Mouse (Mus musculus) kidney, adult 2 months (tissue): ENCODE measurements around the gene Mark4.

Experiments
- CTCF ChIP-seq: fragments of 200-500 bp; conservative IDR thresholded peaks from 2 replicates; pipeline ENCODE4 v1.5.1; 2011; ENCODE audit warnings: low read depth, mild to moderate bottlenecking, control low read depth, low read length, moderate library complexity, mixed read lengths; ENCODE audit not compliant: insufficient read depth, insufficient read length
- POLR2A ChIP-seq: fragments of 200-500 bp; IDR thresholded peaks from one replicate; pipeline ENCODE4 v1.6.1; 2011; ENCODE audit warnings: low read depth, low read length, control low read depth

DNA sequence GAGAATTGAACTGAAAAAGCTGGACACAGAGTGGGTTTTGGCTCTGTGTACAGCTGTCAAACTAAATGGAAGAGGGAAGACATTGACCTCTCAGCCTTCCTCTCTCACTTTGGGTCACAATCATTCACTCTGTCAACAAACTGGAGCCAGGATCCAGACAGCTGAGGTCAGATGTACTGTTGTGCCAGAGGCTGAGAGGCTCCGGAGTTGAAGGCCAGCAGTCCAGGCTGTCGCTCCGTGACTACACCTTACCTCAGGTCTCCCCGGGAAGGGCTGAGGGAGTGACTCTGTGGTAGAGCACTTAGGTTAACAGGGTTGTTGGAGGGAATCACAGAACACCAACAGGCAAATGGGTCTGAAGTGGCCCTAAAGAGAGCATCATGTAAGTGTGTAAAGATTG lies 39.7 kb upstream of the Mark4 start:
- TF ChIP-seq CTCF = no peak
- no peak for TF ChIP-seq POLR2A
